Mouse (Mus musculus) heart, embryonic 13.5 days (tissue): Measurements from ENCODE around the gene Fam89a. TPM values are rescaled to one million over a fixed set of nuclear protein-coding genes. Genes with fewer than 3 reads are reported as not detected.

Experiments used
- ATAC-seq: fragments of 200-750 bp; cut with Nextera tagmentation; 2 replicates; pipeline ENCODE4 v1.8.0; 2017; ENCODE audit warnings: moderate TSS enrichment; ENCODE audit not compliant: insufficient number of reproducible peaks, low FRiP score, low TSS enrichment; ENCODE audit errors: extremely low read depth
- H3K27ac ChIP-seq: fragments of 300-500 bp; sonication (generic); replicated peaks from 2 replicates; pipeline ENCODE4 v1.5.1; 2015; ENCODE audit warnings: moderate library complexity, mild to moderate bottlenecking, inconsistent platforms
- H3K27me3 ChIP-seq: fragments of 300-500 bp; sonication (generic); replicated peaks from 2 replicates; pipeline ENCODE4 v1.6.1; 2015; ENCODE audit warnings: mild to moderate bottlenecking, inconsistent platforms
- H3K36me3 ChIP-seq: fragments of 300-500 bp; sonication (generic); 2 replicates; pipeline ENCODE4 v1.6.1; 2015; ENCODE audit warnings: mild to moderate bottlenecking, inconsistent platforms
- H3K4me1 ChIP-seq: fragments of 300-500 bp; sonication (generic); 2 replicates; pipeline ENCODE4 v1.6.1; 2015; ENCODE audit warnings: inconsistent platforms
- H3K4me2 ChIP-seq: fragments of 300-500 bp; sonication (generic); 2 replicates; pipeline ENCODE4 v1.6.1; 2015; ENCODE audit warnings: inconsistent platforms, mild to moderate bottlenecking, moderate library complexity
- H3K4me3 ChIP-seq: fragments of 300-500 bp; sonication (generic); 2 replicates; pipeline ENCODE4 v1.5.1; 2015; ENCODE audit warnings: moderate library complexity, mild to moderate bottlenecking, inconsistent platforms
- H3K9ac ChIP-seq: fragments of 300-500 bp; sonication (generic); 2 replicates; pipeline ENCODE4 v1.6.1; 2015; ENCODE audit warnings: inconsistent platforms, mild to moderate bottlenecking, moderate library complexity
- H3K9me3 ChIP-seq: fragments of 300-500 bp; sonication (generic); 2 replicates; pipeline ENCODE4 v1.6.1; 2016; ENCODE audit warnings: inconsistent platforms
- WGBS: fragments of 180-500 bp; shearing (Covaris S2); methylation state at CpG from one replicate; pipeline ENCODE4 v1.1.7; 2015; ENCODE audit warnings: mixed read lengths; 5-methylcytosine and 5-hydroxymethylcytosine counted together
- polyA plus RNA-seq: library from polyadenylated mRNA; unstranded; fragments of >200 nt; fragmentation: Nextera tagmentation; extraction: Ambion mirVana; gene quantifications from 2 replicates; pipeline ENCODE4 v1.2.1, GENCODE M21; 2015

The Fam89a gene
- polyA plus RNA-seq, 1 experiment from 2014 or later: 2.4 TPM

DNA sequence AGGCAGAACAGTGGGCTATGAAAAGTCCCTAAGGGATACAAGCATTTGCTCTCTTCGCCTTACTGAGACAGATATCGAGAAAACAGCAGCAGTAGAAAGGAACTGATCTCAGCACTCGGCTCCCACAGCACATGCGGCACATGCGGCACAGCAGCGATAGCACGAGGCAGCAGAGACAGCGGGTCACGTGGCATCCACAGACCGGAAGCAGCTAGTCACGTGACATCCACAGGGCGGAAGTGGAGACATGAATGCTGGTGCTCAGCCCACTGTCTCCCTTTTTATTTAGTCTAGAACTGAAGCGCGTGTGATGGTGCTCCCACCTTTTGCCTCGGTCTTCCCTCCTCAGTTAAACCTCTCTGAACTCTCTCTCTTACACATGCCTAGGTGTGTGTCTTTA, 31.6 kb upstream of the Fam89a start:
- H3K27ac ChIP-seq: no peak overlapping the region
- H3K27me3 ChIP-seq: peaks cover 18% of the 10 kb centered on the region; the same call in 1 of the 2 replicates
- H3K4me3 ChIP-seq: no peak overlapping the region
- H3K4me2 ChIP-seq: no peak overlapping the region
- no peak overlapping the region for H3K9ac ChIP-seq
- H3K9me3 ChIP-seq: no peaks in the 10 kb centered on the region
- no peaks in the 10 kb centered on the region for H3K36me3 ChIP-seq
- 72% methylated on average over 15 of the region's 15 CpGs for WGBS
- ATAC-seq: no peak
- peaks cover 48% of the 10 kb centered on the region for H3K4me1 ChIP-seq

DNA sequence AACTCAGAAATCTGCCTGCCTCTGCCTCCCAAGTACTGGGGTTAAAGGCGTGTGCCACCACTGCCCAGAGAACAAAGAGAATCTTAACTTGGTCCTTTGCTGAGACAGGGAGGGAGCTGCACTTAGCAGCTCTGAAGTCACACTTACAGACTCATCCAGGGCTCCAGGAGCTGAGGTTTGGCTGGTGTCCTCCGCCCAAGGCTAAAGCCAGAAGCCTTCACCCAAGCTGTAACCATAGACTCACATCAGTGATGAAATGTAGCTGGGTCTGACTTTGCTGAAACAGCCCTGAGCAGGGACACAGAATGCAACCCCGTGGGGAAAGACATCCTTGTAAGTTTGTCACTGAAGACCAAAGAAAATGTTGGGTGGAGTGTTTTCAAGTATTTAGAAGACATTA, 30.8 kb upstream of the Fam89a start:
- peaks cover 48% of the 10 kb centered on the region for H3K4me1 ChIP-seq
- ATAC-seq: no peak
- H3K27ac ChIP-seq: no peak overlapping the region
- H3K36me3 ChIP-seq: no peaks in the 10 kb centered on the region
- no peak overlapping the region for H3K4me3 ChIP-seq
- H3K4me2 ChIP-seq: no peak overlapping the region
- no peaks in the 10 kb centered on the region for H3K9me3 ChIP-seq
- 72% methylated on average over 3 of the region's 3 CpGs for WGBS
- no peak overlapping the region for H3K9ac ChIP-seq
- H3K27me3 ChIP-seq: peaks cover 16% of the 10 kb centered on the region; the same call in 1 of the 2 replicates

DNA sequence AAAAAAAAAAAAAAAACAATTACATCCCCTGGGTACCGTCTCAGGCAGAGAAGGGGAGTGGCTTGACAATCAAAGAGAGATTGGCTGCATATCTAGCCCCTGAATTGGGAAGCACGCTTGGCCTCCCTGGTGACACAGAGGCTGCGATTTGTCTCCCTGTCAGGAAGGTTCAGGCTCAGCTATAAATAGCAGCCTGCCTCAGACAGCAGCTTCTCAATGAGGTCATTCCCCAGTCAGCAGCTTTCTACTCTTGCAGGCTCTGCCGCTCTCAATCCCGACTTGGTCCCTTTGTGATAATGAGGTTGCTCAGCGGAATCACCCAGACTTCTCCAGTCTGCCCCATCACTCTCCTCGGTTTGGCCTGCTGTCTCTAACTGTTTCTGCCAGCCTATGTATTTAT, 28.6 kb upstream of the Fam89a start:
- Histone ChIP-seq H3K4me2 (peak overlapping the region; percentile 54), H3K36me3 (no peaks in the 10 kb centered on the region), H3K4me3 (0 out of 2 replicates have a peak overlapping the region, but pooled peaks have one; percentile 11), H3K9ac (peak overlapping the region; percentile 72), H3K27me3 (peaks cover 19% of the 10 kb centered on the region), H3K27ac (peak overlapping the region; percentile 95), H3K9me3 (no peaks in the 10 kb centered on the region), H3K4me1 (peaks cover 39% of the 10 kb centered on the region)
- 3% methylated on average over 7 of the region's 7 CpGs for WGBS
- ATAC-seq: peak; percentile 64; the same call in 1 of the 2 replicates

DNA sequence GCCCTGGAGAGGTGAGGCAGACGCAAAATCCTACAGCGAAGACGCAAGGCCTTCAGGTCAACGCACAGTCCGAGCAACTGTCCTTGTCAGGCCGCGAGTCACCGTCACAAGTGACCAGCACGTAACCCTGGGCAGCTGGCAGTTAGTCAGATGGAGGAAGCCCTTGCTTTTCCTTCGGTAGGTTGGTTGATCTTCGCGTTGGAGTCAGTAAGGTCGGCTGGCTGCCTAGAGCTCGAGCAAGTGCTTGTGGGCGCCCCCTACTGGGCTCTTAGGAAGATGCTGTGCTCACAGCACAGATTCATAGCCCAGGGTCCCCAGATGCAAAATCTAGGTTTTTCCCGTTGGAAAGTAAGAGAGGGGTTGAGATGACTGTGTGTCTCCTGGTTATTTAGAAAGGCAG, 24.1 kb upstream of the Fam89a start:
- H3K4me3 ChIP-seq: no peak overlapping the region; the same call in 1 of the 2 replicates
- no peak overlapping the region for H3K9ac ChIP-seq
- H3K9me3 ChIP-seq: no peaks in the 10 kb centered on the region
- 18% methylated on average over 16 of the region's 16 CpGs for WGBS
- no peak for ATAC-seq
- H3K4me1 ChIP-seq: peaks cover 31% of the 10 kb centered on the region
- no peak overlapping the region for H3K27ac ChIP-seq
- no peaks in the 10 kb centered on the region for H3K36me3 ChIP-seq
- peaks cover 19% of the 10 kb centered on the region for H3K27me3 ChIP-seq
- peak overlapping the region; percentile 41 for H3K4me2 ChIP-seq

DNA sequence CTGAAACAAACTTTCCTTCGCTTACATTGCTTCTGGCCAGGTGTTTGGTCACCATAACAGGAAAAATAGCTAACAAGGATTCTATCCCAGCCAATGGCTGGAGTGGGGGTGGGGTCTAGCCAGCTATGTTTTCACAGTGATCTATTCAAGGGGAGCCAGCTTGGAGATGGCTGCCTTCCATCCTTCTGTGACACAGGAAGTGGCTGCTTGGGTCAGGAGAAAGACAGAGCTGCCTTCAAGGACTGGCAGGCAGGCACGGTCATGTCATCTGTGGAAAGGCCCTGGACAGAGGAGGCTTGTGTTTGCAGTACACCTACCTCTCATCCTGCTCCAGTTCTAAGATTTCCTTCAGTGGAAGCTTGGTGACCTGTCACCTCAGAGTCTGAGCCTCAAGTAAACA, 20.8 kb upstream of the Fam89a start:
- peaks cover 13% of the 10 kb centered on the region for H3K4me1 ChIP-seq
- no peak for ATAC-seq
- WGBS: 60% methylated on average over 2 of the region's 2 CpGs
- peak overlapping the region; percentile 20; the same call in 1 of the 2 replicates for H3K27ac ChIP-seq
- H3K4me3 ChIP-seq: no peak overlapping the region
- peaks cover 13% of the 10 kb centered on the region for H3K27me3 ChIP-seq
- H3K4me2 ChIP-seq: no peak overlapping the region
- no peaks in the 10 kb centered on the region for H3K36me3 ChIP-seq
- H3K9ac ChIP-seq: no peak overlapping the region
- H3K9me3 ChIP-seq: no peaks in the 10 kb centered on the region

DNA sequence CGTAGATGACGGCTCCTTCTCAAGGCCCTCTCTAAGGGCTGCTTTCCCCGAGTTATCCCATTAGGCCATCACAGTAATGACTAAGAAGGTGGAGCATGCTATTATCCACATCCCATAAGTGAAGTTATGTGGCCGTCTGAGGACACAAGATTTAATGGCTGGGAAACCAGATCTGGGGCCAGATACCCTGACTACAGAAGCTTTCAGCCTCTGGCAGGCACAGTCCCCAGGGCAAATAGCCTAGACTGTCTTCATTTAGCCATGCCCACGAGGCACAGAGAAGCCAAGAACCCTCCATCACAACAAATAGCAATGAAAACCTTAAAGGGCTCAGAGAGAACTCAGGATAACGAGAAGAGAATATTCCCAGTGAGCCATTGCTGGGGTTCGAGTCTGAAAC, 11.4 kb upstream of the Fam89a start:
- Histone ChIP-seq H3K9ac (no peak overlapping the region), H3K4me3 (no peak overlapping the region), H3K4me2 (no peak overlapping the region), H3K9me3 (no peaks in the 10 kb centered on the region), H3K4me1 (no peaks in the 10 kb centered on the region), H3K27me3 (peaks cover 8% of the 10 kb centered on the region; the same call in 1 of the 2 replicates), H3K27ac (no peak overlapping the region), H3K36me3 (no peaks in the 10 kb centered on the region)
- WGBS: 65% methylated on average over 7 of the region's 7 CpGs
- no peak for ATAC-seq

DNA sequence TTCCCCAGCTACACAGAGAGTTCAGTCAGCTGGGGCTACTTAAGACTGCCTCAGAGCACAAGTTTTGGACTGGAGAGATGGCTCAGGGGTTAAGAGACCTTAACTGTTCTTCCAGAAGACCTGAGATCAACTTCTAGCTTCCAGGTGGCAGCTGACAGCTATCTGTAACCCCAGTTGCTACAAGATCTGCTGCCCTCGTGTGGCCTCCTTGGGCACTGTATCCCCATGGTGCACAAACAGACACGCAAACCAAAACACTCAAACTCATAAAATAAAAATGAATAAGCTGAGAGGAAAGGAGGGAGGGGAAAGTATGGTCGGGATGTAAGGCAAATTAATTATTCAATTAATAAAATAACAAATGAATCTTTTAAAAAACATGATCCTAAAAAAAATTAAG, 6.9 kb upstream of the Fam89a start:
- no peak for ATAC-seq
- H3K36me3 ChIP-seq: no peaks in the 10 kb centered on the region
- H3K4me3 ChIP-seq: no peak overlapping the region
- no peak overlapping the region for H3K9ac ChIP-seq
- H3K4me2 ChIP-seq: no peak overlapping the region
- H3K27me3 ChIP-seq: peaks cover 29% of the 10 kb centered on the region
- no peaks in the 10 kb centered on the region for H3K9me3 ChIP-seq
- H3K4me1 ChIP-seq: peaks cover 10% of the 10 kb centered on the region
- 35% methylated on average over 3 of the region's 3 CpGs for WGBS
- H3K27ac ChIP-seq: no peak overlapping the region

DNA sequence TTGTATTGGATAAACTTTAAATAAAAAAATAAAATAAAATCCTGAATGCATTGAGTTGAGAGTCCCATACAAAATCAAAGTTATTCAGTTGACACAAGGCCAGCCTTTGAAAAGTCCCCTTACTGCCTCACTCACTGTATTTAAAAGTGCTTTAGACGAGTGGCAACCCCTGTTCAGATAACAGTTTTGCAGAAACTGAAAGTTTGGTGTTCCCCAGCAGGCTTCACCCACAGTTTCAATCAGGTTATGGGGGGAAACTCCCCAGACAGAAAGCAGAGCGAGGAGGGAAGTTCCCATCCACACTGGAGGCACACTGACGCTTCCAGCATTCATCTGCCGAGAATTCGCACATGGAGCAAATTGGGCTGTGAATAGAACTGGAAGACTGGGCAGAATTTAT, 5.0 kb upstream of the Fam89a start:
- no peak overlapping the region for H3K4me2 ChIP-seq
- H3K9ac ChIP-seq: no peak overlapping the region
- H3K36me3 ChIP-seq: no peaks in the 10 kb centered on the region
- H3K27ac ChIP-seq: no peak overlapping the region
- peaks cover 14% of the 10 kb centered on the region for H3K4me1 ChIP-seq
- WGBS: 68% methylated on average over 5 of the region's 5 CpGs
- no peak for ATAC-seq
- H3K27me3 ChIP-seq: peaks cover 48% of the 10 kb centered on the region
- no peak overlapping the region for H3K4me3 ChIP-seq
- no peaks in the 10 kb centered on the region for H3K9me3 ChIP-seq

DNA sequence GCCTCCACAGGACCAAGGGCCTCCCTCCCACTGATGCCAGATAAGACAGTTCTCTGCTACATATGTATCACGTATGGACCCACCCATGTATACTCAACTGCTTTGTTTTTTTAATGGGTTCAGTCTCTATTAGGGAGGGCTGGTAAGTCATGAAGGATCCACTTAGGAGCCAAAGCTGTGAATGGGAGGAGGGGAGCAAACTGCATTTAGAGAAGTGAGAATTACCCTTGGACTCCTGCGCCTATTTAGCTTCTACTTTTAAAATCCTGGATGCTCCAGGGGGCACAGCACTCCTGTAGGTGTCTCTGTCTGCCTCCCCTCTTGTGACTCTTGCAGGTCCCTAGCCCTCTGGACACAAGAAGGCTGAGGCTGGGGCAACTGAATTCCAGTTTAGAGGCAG, 4.5 kb upstream of the Fam89a start:
- Histone ChIP-seq H3K4me3 (no peak overlapping the region), H3K27ac (no peak overlapping the region)
- 44% methylated on average over 2 of the region's 2 CpGs for WGBS

DNA sequence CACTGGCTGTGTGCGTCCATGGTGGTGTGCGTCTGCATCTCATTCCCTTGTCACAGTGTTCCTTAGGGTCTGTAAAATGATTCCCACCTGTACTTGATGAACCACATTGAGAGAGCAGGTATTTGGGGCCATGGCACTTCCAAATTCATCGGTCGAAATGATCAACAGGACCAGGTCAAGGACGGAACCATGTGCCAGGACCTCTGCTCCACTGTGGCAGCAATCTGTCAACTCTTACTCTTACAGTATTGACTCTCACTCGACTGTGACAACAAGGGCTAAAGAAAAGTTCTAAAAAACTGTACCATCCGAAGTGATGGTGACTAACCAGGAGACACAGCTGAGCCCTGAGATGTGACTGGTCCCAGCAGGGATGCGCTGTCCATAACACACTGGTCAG, 3.8 kb upstream of the Fam89a start:
- H3K4me1 ChIP-seq: peaks cover 25% of the 10 kb centered on the region
- no peak overlapping the region for H3K27ac ChIP-seq
- 78% methylated on average over 8 of the region's 8 CpGs for WGBS

More for the DNA sequence above, 4.5 kb upstream of the Fam89a start:
- no peaks in the 10 kb centered on the region for H3K9me3 ChIP-seq
- H3K9ac ChIP-seq: no peak overlapping the region
- H3K36me3 ChIP-seq: no peaks in the 10 kb centered on the region
- no peak for ATAC-seq
- H3K27me3 ChIP-seq: peaks cover 49% of the 10 kb centered on the region
- peaks cover 18% of the 10 kb centered on the region for H3K4me1 ChIP-seq
- no peak overlapping the region for H3K4me2 ChIP-seq

DNA sequence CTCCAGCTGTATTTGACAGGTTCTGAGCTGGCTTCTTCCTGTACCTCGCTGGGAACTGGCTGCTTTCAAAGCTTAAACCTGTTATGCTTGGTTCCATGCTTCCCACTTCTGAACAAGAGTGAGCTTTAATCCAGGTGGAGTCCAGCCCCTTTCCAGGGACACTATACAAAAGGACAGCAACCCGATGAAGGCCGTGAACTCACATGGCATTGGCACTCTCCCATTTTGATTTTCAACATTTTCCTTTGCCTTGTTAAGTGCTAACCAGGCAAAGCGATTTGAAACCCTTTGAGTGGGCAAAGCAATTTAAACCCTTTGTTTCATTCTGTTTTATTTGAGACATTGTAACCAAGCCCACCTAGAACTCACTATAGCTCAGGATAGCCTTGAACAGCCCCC, 3.2 kb upstream of the Fam89a start:
- Histone ChIP-seq H3K27ac (no peak overlapping the region), H3K4me3 (no peak overlapping the region)
- 49% methylated on average over 4 of the region's 4 CpGs for WGBS

More for the DNA sequence above, 3.8 kb upstream of the Fam89a start:
- Histone ChIP-seq H3K9ac (no peak overlapping the region), H3K9me3 (no peaks in the 10 kb centered on the region), H3K36me3 (no peaks in the 10 kb centered on the region), H3K4me2 (no peak overlapping the region), H3K27me3 (peaks cover 56% of the 10 kb centered on the region), H3K4me3 (no peak overlapping the region)
- ATAC-seq: no peak

DNA sequence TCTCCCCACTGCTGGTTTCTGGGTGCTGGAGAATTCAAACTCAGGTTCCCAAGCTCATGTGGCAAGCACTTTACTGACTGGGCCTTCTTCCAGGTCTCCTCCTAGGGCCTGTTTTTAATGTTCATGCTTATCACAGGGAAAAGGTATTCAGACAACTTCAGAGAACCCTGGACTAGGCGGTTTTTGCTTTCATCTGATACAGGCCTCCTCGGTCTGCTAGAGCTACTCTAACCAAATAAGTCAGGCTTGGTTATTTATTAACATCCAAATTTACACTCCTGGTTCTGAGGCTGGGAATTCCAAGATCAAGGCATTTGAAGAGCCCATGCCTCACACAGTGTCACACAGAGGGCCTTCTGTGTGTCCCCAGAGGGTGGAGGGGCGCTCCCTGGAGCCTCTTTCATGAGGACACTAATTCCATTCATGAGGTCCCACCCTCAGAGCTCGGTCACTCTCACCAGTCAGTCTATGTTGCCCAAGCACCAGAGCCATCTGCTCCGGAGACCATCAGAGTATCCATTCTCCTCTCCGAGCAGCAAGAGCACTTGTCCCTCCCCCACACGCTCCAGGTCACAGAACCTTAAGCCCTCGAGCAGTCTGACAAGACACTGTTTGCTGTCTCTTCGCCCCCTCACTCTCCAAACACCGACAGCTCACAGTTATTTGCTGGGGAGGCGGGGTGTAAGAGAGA, 2.6 kb upstream of the Fam89a start:
- ATAC-seq: no peak
- Histone ChIP-seq H3K4me3 (no peak overlapping the region), H3K9ac (no peak overlapping the region), H3K9me3 (no peaks in the 10 kb centered on the region), H3K27me3 (peaks cover 68% of the 10 kb centered on the region), H3K4me2 (no peak overlapping the region), H3K27ac (no peak overlapping the region), H3K4me1 (peaks cover 31% of the 10 kb centered on the region), H3K36me3 (no peaks in the 10 kb centered on the region)
- 23% methylated on average over 11 of the region's 11 CpGs for WGBS

More for the DNA sequence above, 3.2 kb upstream of the Fam89a start:
- Histone ChIP-seq H3K36me3 (no peaks in the 10 kb centered on the region), H3K4me1 (peaks cover 31% of the 10 kb centered on the region), H3K9me3 (no peaks in the 10 kb centered on the region), H3K4me2 (no peak overlapping the region), H3K9ac (no peak overlapping the region), H3K27me3 (peaks cover 63% of the 10 kb centered on the region)
- no peak for ATAC-seq
